9 mouse cellular contexts compared by ENCODE assay signal in genomic region chr17:64558994-64559540, GRCm38 (mm10). TPM values are rescaled to one million over a fixed set of nuclear protein-coding genes. Genes with fewer than 3 reads are reported as not detected.
DNase-seq lines count a peak whose midpoint lies in the region; ATAC-seq and TF ChIP-seq lines count a peak whose summit lies in the region.
"Had no signal": no experiment of that assay in that cellular context is flagged by ENCODE, and none has a peak within 500 bp of the region (broad histone marks: within the 10 kb centered on the region; RNA-seq: fewer than 3 reads in every experiment).

No protein-coding gene starts in this region.

- DNase-seq in kidney, adult 11 months = no peak
- peak; percentile 48 for DNase-seq in midbrain, embryonic 14.5 days
- DNase-seq in adrenal gland, adult 18-20 months (ENCODE audit: low spot score in 2 of 2) = no peak
- no peak for DNase-seq in frontal cortex, adult 2 months (ENCODE audit: extremely low spot score in 1 of 2, low spot score in 1 of 2)
- DNase-seq: heart, postnatal 36 days had no signal

- H3K36me3 ChIP-seq in kidney, embryonic 15.5 days = no peaks in the 10 kb centered on the region
- no peaks in the 10 kb centered on the region for H3K36me3 ChIP-seq in hindbrain, embryonic 13.5 days
- no peaks in the 10 kb centered on the region for H3K36me3 ChIP-seq in midbrain, embryonic 14.5 days (ENCODE audit: control insufficient read depth, insufficient read depth, low read length)

- peaks cover 7% of the 10 kb centered on the region for H3K4me1 ChIP-seq in kidney, embryonic 15.5 days
- H3K4me1 ChIP-seq in bone marrow macrophage, adult 2 months (ENCODE audit: control insufficient read depth, insufficient read depth, low read length) = no peaks in the 10 kb centered on the region
- peaks cover 7% of the 10 kb centered on the region for H3K4me1 ChIP-seq in hindbrain, embryonic 13.5 days (replicated peaks)
- peaks cover 7% of the 10 kb centered on the region for H3K4me1 ChIP-seq in midbrain, embryonic 14.5 days (ENCODE audit: control insufficient read depth, insufficient read depth, low read length)

- no peak for TF ChIP-seq POLR2A in bone marrow macrophage, adult 2 months (IDR thresholded peaks at IDR 0.05; ENCODE audit: borderline replicate concordance, low read depth, low read length)

- peak overlapping the region; percentile 58; the same call in 1 of the 2 replicates for H3K27ac ChIP-seq in kidney, embryonic 15.5 days
- no peak overlapping the region; the same call in 1 of the 2 replicates for H3K27ac ChIP-seq in bone marrow macrophage, adult 2 months (ENCODE audit: insufficient read depth, low read depth, low read length)
- H3K27ac ChIP-seq in hindbrain, embryonic 13.5 days = no peak overlapping the region
- no peak overlapping the region for H3K27ac ChIP-seq in midbrain, embryonic 14.5 days (replicated peaks; ENCODE audit: low read depth, low read length)

- H3K27me3 ChIP-seq in kidney, embryonic 15.5 days = no peaks in the 10 kb centered on the region
- no peaks in the 10 kb centered on the region for H3K27me3 ChIP-seq in hindbrain, embryonic 13.5 days
- no peaks in the 10 kb centered on the region for H3K27me3 ChIP-seq in midbrain, embryonic 14.5 days (ENCODE audit: control insufficient read depth, insufficient read depth, low read length)

- WGBS in kidney, embryonic 15.5 days = 2% methylated on average over 4 of the region's 4 CpGs
- 6% methylated on average over 4 of the region's 4 CpGs for WGBS in hindbrain, embryonic 13.5 days
- 6% methylated on average over 4 of the region's 4 CpGs for WGBS in midbrain, embryonic 14.5 days

- TF ChIP-seq CTCF in bone marrow macrophage, adult 2 months (IDR thresholded peaks at IDR 0.05; ENCODE audit: low read depth, low read length) = no peak

- ATAC-seq in kidney, embryonic 15.5 days (replicated peaks; ENCODE audit: low FRiP score) = peak; percentile 92
- ATAC-seq in hindbrain, embryonic 13.5 days (ENCODE audit: low FRiP score) = no peak
- no peak for ATAC-seq in midbrain, embryonic 14.5 days (ENCODE audit: low FRiP score, low TSS enrichment)
- no peak for ATAC-seq in cerebellum, adult (ENCODE audit: insufficient number of reproducible peaks, low FRiP score, low TSS enrichment)

- H3K4me2 ChIP-seq in kidney, embryonic 15.5 days = peak overlapping the region; percentile 28
- H3K4me2 ChIP-seq in hindbrain, embryonic 13.5 days = 0 out of 2 replicates have a peak overlapping the region, but pooled peaks have one; percentile 4
- peak overlapping the region; percentile 11; the same call in 1 of the 2 replicates for H3K4me2 ChIP-seq in midbrain, embryonic 14.5 days (ENCODE audit: low read length)

- no peaks in the 10 kb centered on the region for H3K9me3 ChIP-seq in kidney, embryonic 15.5 days (replicated peaks)
- H3K9me3 ChIP-seq in hindbrain, embryonic 13.5 days = no peaks in the 10 kb centered on the region
- H3K9me3 ChIP-seq in midbrain, embryonic 14.5 days (ENCODE audit: control insufficient read depth, low read length) = no peaks in the 10 kb centered on the region

- no peak overlapping the region for H3K9ac ChIP-seq in kidney, embryonic 15.5 days
- no peak overlapping the region for H3K9ac ChIP-seq in hindbrain, embryonic 13.5 days
- no peak overlapping the region for H3K9ac ChIP-seq in midbrain, embryonic 14.5 days (replicated peaks; ENCODE audit: low read length)

- no peak overlapping the region for H3K4me3 ChIP-seq in kidney, embryonic 15.5 days (replicated peaks)
- H3K4me3 ChIP-seq in bone marrow macrophage, adult 2 months (ENCODE audit: insufficient read depth, low read length) = peak overlapping the region; percentile 29; the same call in 1 of the 2 replicates
- no peak overlapping the region for H3K4me3 ChIP-seq in hindbrain, embryonic 13.5 days
- no peak overlapping the region for H3K4me3 ChIP-seq in midbrain, embryonic 14.5 days (replicated peaks; ENCODE audit: low read depth, low read length)

RNA-seq across cellular contexts. Expression of gene Man2a1, which starts 41.5 kb away (rescaled TPM):
- 8.6 and 11.0 TPM in 2 replicates for polyA plus RNA-seq in kidney, embryonic 15.5 days (2015; fragmentation: Nextera tagmentation; extraction: Ambion mirVana)
- 37.2 and 42.3 TPM in 2 replicates for polyA plus RNA-seq in bone marrow macrophage, adult 2 months (2012; ENCODE audit: insufficient read depth, insufficient read length, missing spikeins)
- 6.2 and 6.7 TPM in 2 replicates for polyA plus RNA-seq in hindbrain, embryonic 13.5 days (2015; fragmentation: Nextera tagmentation; extraction: Ambion mirVana)
- 5.1 and 6.2 TPM in 2 replicates for polyA plus RNA-seq in midbrain, embryonic 14.5 days (2014; fragmentation: Nextera tagmentation; extraction: Ambion mirVana)
- total RNA-seq in adrenal gland, adult 18-20 months (2021) = 100 to 1,000 TPM; 105 to 174 TPM
- polyA plus RNA-seq in frontal cortex, adult 2 months (2012; rRNA removed) = 8.4 and 8.8 TPM in 2 replicates
